Mouse (Mus musculus) hindbrain, embryonic 12.5 days (tissue): Measurements from ENCODE around the gene Pllp. TPM values are rescaled to one million over a fixed set of nuclear protein-coding genes. Genes with fewer than 3 reads are reported as not detected.

ENCODE experiments used
- ATAC-seq: fragments of 200-750 bp; cut with Nextera tagmentation; 2 replicates; pipeline ENCODE4 v1.8.0; 2017; ENCODE audit warnings: moderate TSS enrichment; ENCODE audit not compliant: low FRiP score
- H3K27ac ChIP-seq: fragments of 300-500 bp; sonication (generic); 2 replicates; pipeline ENCODE4 v1.5.1; 2016; ENCODE audit warnings: mild to moderate bottlenecking
- H3K27me3 ChIP-seq: fragments of 300-500 bp; sonication (generic); 2 replicates; pipeline ENCODE4 v1.6.1; 2016; ENCODE audit warnings: mild to moderate bottlenecking
- H3K36me3 ChIP-seq: fragments of 300-500 bp; sonication (generic); 2 replicates; pipeline ENCODE4 v1.6.1; 2016; ENCODE audit warnings: mild to moderate bottlenecking
- H3K4me1 ChIP-seq: fragments of 300-500 bp; sonication (generic); 2 replicates; pipeline ENCODE4 v1.6.1; 2016
- H3K4me2 ChIP-seq: fragments of 300-500 bp; sonication (generic); replicated peaks from 2 replicates; pipeline ENCODE4 v1.6.1; 2016; ENCODE audit warnings: mild to moderate bottlenecking
- H3K4me3 ChIP-seq: fragments of 300-500 bp; sonication (generic); 2 replicates; pipeline ENCODE4 v1.5.1; 2016; ENCODE audit warnings: mild to moderate bottlenecking
- H3K9ac ChIP-seq: fragments of 300-500 bp; sonication (generic); 2 replicates; pipeline ENCODE4 v1.6.1; 2016; ENCODE audit warnings: mild to moderate bottlenecking, moderate library complexity
- H3K9me3 ChIP-seq: fragments of 300-500 bp; sonication (generic); replicated peaks from 2 replicates; pipeline ENCODE4 v1.6.1; 2016; ENCODE audit warnings: mild to moderate bottlenecking
- WGBS: fragments of 180-500 bp; shearing (Covaris S2); methylation state at CpG from one replicate; pipeline ENCODE4 v1.1.7; 2016; 5-methylcytosine and 5-hydroxymethylcytosine counted together
- polyA plus RNA-seq: library from polyadenylated mRNA; unstranded; fragments of >200 nt; fragmentation: Nextera tagmentation; extraction: Ambion mirVana; gene quantifications from 2 replicates; pipeline ENCODE4 v1.2.1, GENCODE M21; 2016

The Pllp gene
- polyA plus RNA-seq: 0.25 and 0.41 TPM in 2 replicates

- peak within 1 kb of the TSS; percentile 61 for H3K4me2 ChIP-seq
- no peaks in the 10 kb centered on the region for H3K36me3 ChIP-seq
- H3K4me3 ChIP-seq: peak within 1 kb of the TSS; percentile 40
- under 1% methylated on average over 41 of the region's 41 CpGs for WGBS
- ATAC-seq: peak; percentile 69
- peaks cover 66% of the 10 kb centered on the region for H3K27me3 ChIP-seq
- peaks cover 13% of the 10 kb centered on the region for H3K4me1 ChIP-seq
- no peak within 1 kb of the TSS for H3K27ac ChIP-seq
- H3K9ac ChIP-seq: peak within 1 kb of the TSS; percentile 35; the same call in 1 of the 2 replicates
- no peaks in the 10 kb centered on the region for H3K9me3 ChIP-seq
Measured at GRCm38 (mm10) chr8:94695994-94696384, at the start of gene Pllp. TSS of gene Pllp (minus strand) at chr8:94696278.

GRCm38 (mm10) chr8:94745476-94746184 lies 49.6 kb upstream of the Pllp start, which contains the start of gene Ccl22:
TSS of gene Ccl22 (plus strand) at chr8:94745590.
- no peaks in the 10 kb centered on the region for H3K36me3 ChIP-seq
- WGBS: 91% methylated on average over 7 of the region's 7 CpGs
- H3K4me1 ChIP-seq: no peaks in the 10 kb centered on the region
- H3K4me2 ChIP-seq: no peak within 1 kb of the TSS
- no peak for ATAC-seq
- no peak within 1 kb of the TSS for H3K4me3 ChIP-seq
- H3K27me3 ChIP-seq: no peaks in the 10 kb centered on the region
- H3K9me3 ChIP-seq: no peaks in the 10 kb centered on the region
- no peak within 1 kb of the TSS for H3K27ac ChIP-seq
- no peak within 1 kb of the TSS for H3K9ac ChIP-seq

- Histone ChIP-seq H3K4me1 (no peaks in the 10 kb centered on the region), H3K9ac (no peak overlapping the region), H3K4me2 (no peak overlapping the region), H3K9me3 (no peaks in the 10 kb centered on the region), H3K27me3 (no peaks in the 10 kb centered on the region), H3K36me3 (no peaks in the 10 kb centered on the region), H3K4me3 (no peak overlapping the region), H3K27ac (no peak overlapping the region)
- 81% methylated on average over 9 of the region's 9 CpGs for WGBS
- ATAC-seq: no peak
Measured at GRCm38 (mm10) chr8:94744972-94745371, 48.9 kb upstream of the Pllp start.

- Histone ChIP-seq H3K4me2 (no peak overlapping the region), H3K27ac (no peak overlapping the region), H3K4me3 (no peak overlapping the region), H3K4me1 (no peaks in the 10 kb centered on the region), H3K36me3 (no peaks in the 10 kb centered on the region), H3K9ac (no peak overlapping the region), H3K9me3 (no peaks in the 10 kb centered on the region), H3K27me3 (no peaks in the 10 kb centered on the region)
- no peak for ATAC-seq
- WGBS: 93% methylated on average over 5 of the region's 5 CpGs
Measured at GRCm38 (mm10) chr8:94744484-94744883, 48.4 kb upstream of the Pllp start.

GRCm38 (mm10) chr8:94741726-94742125 lies 45.6 kb upstream of the Pllp start:
- 90% methylated on average over 4 of the region's 4 CpGs for WGBS
- Histone ChIP-seq H3K4me3 (no peak overlapping the region), H3K27me3 (no peaks in the 10 kb centered on the region), H3K4me2 (no peak overlapping the region), H3K9me3 (no peaks in the 10 kb centered on the region), H3K9ac (no peak overlapping the region), H3K36me3 (no peaks in the 10 kb centered on the region), H3K4me1 (no peaks in the 10 kb centered on the region), H3K27ac (no peak overlapping the region)
- no peak for ATAC-seq

- Histone ChIP-seq H3K9me3 (no peaks in the 10 kb centered on the region), H3K4me2 (no peak overlapping the region), H3K27ac (no peak overlapping the region), H3K9ac (no peak overlapping the region), H3K4me1 (no peaks in the 10 kb centered on the region), H3K36me3 (no peaks in the 10 kb centered on the region), H3K27me3 (no peaks in the 10 kb centered on the region), H3K4me3 (no peak overlapping the region)
- ATAC-seq: no peak
- WGBS: 84% methylated on average over 3 of the region's 3 CpGs
Measured at GRCm38 (mm10) chr8:94740591-94740990, 44.5 kb upstream of the Pllp start.

- no peak for ATAC-seq
- Histone ChIP-seq H3K36me3 (no peaks in the 10 kb centered on the region), H3K9me3 (no peaks in the 10 kb centered on the region), H3K4me1 (no peaks in the 10 kb centered on the region), H3K27ac (no peak overlapping the region), H3K27me3 (no peaks in the 10 kb centered on the region), H3K4me3 (no peak overlapping the region), H3K4me2 (no peak overlapping the region), H3K9ac (0 out of 2 replicates have a peak overlapping the region, but pooled peaks have one; percentile 35)
- WGBS: 81% methylated on average over 6 of the region's 6 CpGs
Measured at GRCm38 (mm10) chr8:94739829-94740228, 43.8 kb upstream of the Pllp start.

GRCm38 (mm10) chr8:94735426-94736094 lies 39.5 kb upstream of the Pllp start:
- Histone ChIP-seq H3K4me2 (no peak overlapping the region), H3K27ac (no peak overlapping the region), H3K9me3 (no peaks in the 10 kb centered on the region), H3K4me1 (no peaks in the 10 kb centered on the region), H3K9ac (no peak overlapping the region), H3K27me3 (no peaks in the 10 kb centered on the region), H3K4me3 (no peak overlapping the region), H3K36me3 (no peaks in the 10 kb centered on the region)
- ATAC-seq: no peak
- whole genome bisulfite sequencing: 74% methylated on average over 5 of the region's 5 CpGs

GRCm38 (mm10) chr8:94734735-94735350 lies 38.8 kb upstream of the Pllp start:
- 73% methylated on average over 7 of the region's 7 CpGs for WGBS
- H3K27me3 ChIP-seq: no peaks in the 10 kb centered on the region
- H3K4me3 ChIP-seq: no peak overlapping the region
- H3K9ac ChIP-seq: no peak overlapping the region
- H3K9me3 ChIP-seq: no peaks in the 10 kb centered on the region
- H3K4me1 ChIP-seq: no peaks in the 10 kb centered on the region
- no peaks in the 10 kb centered on the region for H3K36me3 ChIP-seq
- ATAC-seq: no peak
- no peak overlapping the region for H3K27ac ChIP-seq
- H3K4me2 ChIP-seq: no peak overlapping the region

GRCm38 (mm10) chr8:94733821-94734465 lies 37.9 kb upstream of the Pllp start:
- Histone ChIP-seq H3K9me3 (no peaks in the 10 kb centered on the region), H3K4me2 (no peak overlapping the region), H3K4me1 (no peaks in the 10 kb centered on the region), H3K9ac (no peak overlapping the region), H3K27me3 (no peaks in the 10 kb centered on the region), H3K4me3 (no peak overlapping the region), H3K27ac (no peak overlapping the region), H3K36me3 (no peaks in the 10 kb centered on the region)
- 74% methylated on average over 5 of the region's 5 CpGs for WGBS
- ATAC-seq: no peak

GRCm38 (mm10) chr8:94729301-94729700 lies 33.2 kb upstream of the Pllp start:
- no peaks in the 10 kb centered on the region for H3K4me1 ChIP-seq
- no peak overlapping the region for H3K4me3 ChIP-seq
- H3K36me3 ChIP-seq: no peaks in the 10 kb centered on the region
- no peaks in the 10 kb centered on the region for H3K27me3 ChIP-seq
- no peaks in the 10 kb centered on the region for H3K9me3 ChIP-seq
- no peak for ATAC-seq
- H3K27ac ChIP-seq: no peak overlapping the region
- H3K9ac ChIP-seq: no peak overlapping the region
- H3K4me2 ChIP-seq: no peak overlapping the region
- WGBS: 74% methylated on average over 4 of the region's 4 CpGs

- WGBS: 91% methylated on average over 5 of the region's 5 CpGs
- H3K4me3 ChIP-seq: no peak overlapping the region
- H3K4me2 ChIP-seq: no peak overlapping the region
- ATAC-seq: no peak
- no peaks in the 10 kb centered on the region for H3K4me1 ChIP-seq
- H3K36me3 ChIP-seq: no peaks in the 10 kb centered on the region
- H3K9ac ChIP-seq: no peak overlapping the region
- H3K9me3 ChIP-seq: no peaks in the 10 kb centered on the region
- no peaks in the 10 kb centered on the region for H3K27me3 ChIP-seq
- no peak overlapping the region for H3K27ac ChIP-seq
Measured at GRCm38 (mm10) chr8:94725998-94726397, 29.9 kb upstream of the Pllp start.
